Mouse (Mus musculus): ENCODE data around the gene Myh3.
"Not testable (repeated sequence)": the region's sequence is repeated elsewhere in the genome, so short reads cannot be mapped to it uniquely, and the experiment has no call there.

Myh3 gene

DNA sequence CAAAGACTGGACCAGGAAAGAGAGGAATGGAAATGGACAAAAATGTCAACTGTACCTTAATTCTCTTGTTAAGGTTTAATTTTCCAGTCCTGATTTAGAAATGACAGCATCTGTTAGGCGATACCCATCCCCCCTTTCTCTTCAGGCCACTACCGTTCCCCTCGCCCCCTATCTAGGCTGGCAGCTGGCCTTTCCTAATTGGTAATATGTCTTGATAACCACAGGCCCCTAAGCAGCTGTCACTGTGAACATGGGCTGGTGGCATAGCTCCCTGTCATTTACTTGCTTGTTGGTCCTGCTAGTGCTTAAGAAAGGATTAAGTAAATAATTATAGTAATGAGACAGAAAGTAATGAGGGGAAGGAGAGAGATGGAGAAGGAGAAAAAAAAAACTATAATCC is 665 bp upstream of the Myh3 start:
- ATAC-seq (ENCODE audit: low TSS enrichment): no peak

- ATAC-seq (ENCODE audit: low TSS enrichment): no peak
These were observed 788 bp downstream of the Myh3 start for GRCm38 (mm10) chr11:67078888-67079287.

DNA sequence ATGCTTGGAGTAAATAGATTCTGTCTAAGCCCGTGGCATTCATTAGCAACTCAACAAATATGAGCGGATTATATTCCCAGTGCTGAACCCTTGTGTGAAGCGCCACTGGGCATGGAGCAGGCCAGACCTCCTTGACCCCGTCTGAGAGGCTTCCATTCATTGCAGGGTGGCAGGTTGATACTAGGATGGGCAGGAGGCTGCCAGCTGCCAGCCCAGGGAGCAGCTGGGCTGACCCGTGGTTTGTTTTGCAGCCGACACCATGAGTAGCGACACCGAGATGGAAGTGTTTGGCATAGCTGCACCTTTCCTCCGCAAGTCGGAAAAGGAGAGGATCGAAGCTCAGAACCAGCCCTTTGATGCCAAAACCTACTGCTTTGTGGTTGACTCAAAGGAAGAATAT is 1.6 kb downstream of the Myh3 start:
- no peak for ATAC-seq (ENCODE audit: low TSS enrichment)

DNA sequence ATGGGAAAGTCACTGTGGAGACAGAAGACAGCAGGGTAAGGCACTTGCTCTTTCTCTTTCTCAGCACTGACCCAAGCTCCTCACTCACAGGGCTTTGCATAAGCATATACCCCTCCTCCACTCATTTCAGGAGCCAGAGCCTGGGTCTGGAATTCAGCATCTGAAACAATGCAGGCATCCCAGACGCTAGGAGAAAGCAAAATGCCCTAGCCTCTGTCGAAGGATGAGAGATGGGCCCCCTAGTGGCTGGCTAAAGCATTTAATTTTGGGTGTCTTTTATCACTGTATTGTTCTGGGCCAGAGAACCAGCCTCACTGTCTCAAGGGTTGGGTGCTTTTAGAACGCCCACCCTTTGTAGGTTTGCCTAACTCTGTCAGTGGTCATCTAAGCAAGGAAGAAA is 2.1 kb downstream of the Myh3 start:
- ATAC-seq (ENCODE audit: low TSS enrichment): peak; percentile 91

DNA sequence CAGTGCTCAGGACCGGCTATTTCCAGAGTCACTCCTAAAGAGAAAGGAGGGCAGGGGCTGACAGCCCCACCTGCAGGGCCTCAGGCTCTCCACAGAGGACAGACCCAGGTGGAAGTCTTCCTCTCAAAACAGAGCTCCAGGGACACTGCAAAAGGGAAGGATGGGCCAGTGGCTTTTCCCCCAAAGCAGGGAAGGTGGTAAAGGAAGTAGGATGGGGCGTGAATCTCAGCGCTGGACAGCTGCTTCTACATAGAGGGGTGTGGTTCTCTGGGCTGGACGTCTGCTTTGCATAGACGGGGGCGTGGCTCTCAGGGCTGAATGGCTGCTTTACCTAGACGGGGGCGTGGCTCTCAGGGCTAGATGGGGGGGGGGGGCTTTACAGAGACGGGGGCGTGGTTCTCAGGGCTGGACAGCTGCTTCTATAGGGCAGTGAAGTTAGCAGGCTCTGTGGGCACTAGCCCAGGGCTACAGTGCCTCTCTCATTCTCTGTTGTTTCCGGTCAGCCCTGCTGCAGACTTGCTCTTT is 3.1 kb downstream of the Myh3 start:
- ATAC-seq (ENCODE audit: low TSS enrichment): no peak

GRCm38 (mm10) chr11:67082188-67082587 is 4.1 kb downstream of the Myh3 start:
- ATAC-seq (ENCODE audit: low TSS enrichment): no peak

- ATAC-seq (ENCODE audit: low TSS enrichment): no peak
These were observed 4.7 kb downstream of the Myh3 start for GRCm38 (mm10) chr11:67082793-67083192.

GRCm38 (mm10) chr11:67083239-67083638 is 5.1 kb downstream of the Myh3 start:
- ATAC-seq (ENCODE audit: low TSS enrichment): no peak

- ATAC-seq (ENCODE audit: low TSS enrichment): no peak
These were observed 5.7 kb downstream of the Myh3 start for GRCm38 (mm10) chr11:67083712-67084340.

GRCm38 (mm10) chr11:67085489-67085888 is 7.4 kb downstream of the Myh3 start:
- peak; percentile 89 for ATAC-seq (ENCODE audit: low TSS enrichment)

GRCm38 (mm10) chr11:67086467-67087164 is 8.5 kb downstream of the Myh3 start:
- ATAC-seq (ENCODE audit: low TSS enrichment): no peak

GRCm38 (mm10) chr11:67087225-67087624 is 9.1 kb downstream of the Myh3 start:
- no peak for ATAC-seq (ENCODE audit: low TSS enrichment)

DNA sequence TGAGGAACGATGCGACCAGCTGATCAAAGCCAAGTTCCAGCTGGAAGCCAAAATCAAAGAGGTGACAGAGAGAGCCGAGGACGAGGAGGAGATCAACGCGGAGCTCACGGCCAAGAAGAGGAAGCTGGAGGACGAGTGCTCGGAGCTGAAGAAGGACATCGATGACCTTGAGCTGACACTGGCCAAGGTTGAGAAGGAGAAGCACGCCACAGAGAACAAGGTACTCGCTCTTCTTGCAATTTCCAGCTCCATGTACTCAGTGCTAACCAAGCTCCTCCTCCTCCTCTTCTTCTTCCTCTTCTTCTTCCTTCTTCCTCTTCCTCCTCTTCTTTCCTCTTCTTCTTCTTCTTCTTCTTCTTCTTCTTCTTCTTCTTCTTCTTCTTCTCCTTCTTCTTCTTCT is 14.3 kb downstream of the Myh3 start:
- not testable (repeated sequence) for ATAC-seq (ENCODE audit: low TSS enrichment)

DNA sequence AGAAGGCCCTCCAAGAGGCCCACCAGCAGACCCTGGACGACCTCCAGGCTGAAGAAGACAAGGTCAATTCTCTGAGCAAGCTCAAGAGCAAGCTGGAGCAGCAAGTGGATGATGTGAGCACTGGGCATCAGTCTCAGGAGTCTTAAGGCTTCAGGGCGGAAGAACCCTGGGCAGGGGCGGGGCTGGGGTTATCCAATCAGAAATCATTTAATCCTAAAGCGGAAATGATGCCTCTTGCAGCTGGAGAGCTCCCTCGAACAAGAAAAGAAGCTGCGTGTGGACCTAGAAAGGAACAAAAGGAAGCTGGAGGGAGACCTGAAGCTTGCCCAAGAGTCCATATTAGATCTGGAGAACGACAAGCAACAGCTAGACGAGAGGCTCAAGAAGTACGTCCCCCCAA is 15.1 kb downstream of the Myh3 start:
- no peak for ATAC-seq (ENCODE audit: low TSS enrichment)

DNA sequence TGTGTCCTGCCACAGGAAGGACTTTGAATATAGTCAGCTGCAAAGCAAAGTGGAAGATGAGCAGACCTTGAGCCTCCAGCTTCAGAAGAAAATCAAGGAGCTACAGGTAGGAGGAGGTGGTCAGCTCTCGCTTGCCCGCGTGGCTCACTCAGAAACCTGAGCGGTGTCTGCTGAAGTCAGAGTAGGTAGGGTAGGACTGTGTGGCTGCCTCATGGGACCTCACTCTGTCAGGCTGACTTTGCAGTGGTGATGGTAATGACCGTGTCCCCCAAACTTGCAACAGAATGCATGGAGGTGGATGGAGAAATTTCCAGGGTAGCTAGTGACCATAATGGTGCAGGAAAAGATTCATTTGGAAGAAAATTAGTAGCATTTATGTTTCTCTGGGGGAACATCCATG is 15.6 kb downstream of the Myh3 start:
- ATAC-seq (ENCODE audit: low TSS enrichment): no peak

DNA sequence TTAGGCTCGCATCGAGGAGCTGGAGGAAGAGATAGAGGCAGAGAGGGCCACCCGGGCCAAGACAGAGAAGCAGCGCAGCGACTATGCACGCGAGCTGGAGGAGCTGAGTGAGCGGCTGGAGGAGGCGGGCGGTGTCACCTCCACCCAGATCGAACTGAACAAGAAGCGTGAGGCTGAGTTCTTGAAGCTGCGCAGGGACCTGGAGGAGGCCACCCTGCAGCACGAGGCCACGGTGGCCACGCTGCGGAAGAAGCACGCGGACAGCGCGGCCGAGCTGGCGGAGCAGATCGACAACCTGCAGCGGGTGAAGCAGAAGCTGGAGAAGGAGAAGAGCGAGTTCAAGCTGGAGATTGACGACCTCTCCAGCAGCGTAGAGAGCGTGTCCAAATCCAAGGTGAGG is 16.4 kb downstream of the Myh3 start:
- ATAC-seq (ENCODE audit: low TSS enrichment): no peak

GRCm38 (mm10) chr11:67097709-67098108 is 19.6 kb downstream of the Myh3 start:
- ATAC-seq (ENCODE audit: low TSS enrichment): no peak

DNA sequence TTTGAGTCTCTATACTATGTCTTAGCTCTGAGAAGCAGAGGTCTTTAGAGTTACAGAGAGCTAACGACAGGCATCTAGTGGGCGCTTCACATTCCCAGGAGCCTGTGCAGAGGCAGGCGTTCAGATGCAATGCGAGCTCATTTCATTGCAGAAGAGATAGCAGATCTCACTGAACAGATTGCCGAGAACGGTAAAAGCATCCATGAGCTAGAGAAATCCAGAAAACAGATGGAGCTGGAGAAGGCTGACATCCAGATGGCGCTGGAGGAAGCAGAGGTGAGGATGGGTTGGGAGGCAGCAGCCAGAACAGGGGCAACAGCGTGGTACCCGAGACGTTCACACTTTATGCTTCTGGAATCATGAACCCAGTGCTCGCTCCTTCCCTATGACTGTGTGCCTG is 20.3 kb downstream of the Myh3 start:
- peak; percentile 88 for ATAC-seq (ENCODE audit: low TSS enrichment)

- no peak for ATAC-seq (ENCODE audit: low TSS enrichment)
These were observed 21.1 kb downstream of the Myh3 start for GRCm38 (mm10) chr11:67099241-67099640.

DNA sequence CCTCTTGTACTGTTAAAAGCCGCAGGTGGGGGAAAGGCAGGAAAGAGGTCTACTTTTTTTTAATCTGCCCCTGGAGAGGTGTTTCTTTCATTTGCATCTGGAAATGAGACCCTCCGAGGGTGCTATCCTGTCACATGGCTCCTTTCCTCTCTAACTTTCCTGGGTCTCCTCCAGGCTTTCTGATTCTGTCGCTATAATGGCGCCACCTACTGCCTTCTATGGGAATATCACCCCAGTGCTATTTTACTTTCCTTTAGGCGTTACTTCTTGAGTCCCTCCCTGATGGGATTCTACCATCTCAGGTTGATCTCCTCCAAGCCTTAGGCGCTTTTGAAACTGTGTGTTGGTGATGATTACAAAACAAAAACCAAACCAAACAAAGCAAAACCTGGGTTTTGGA is 22.1 kb downstream of the Myh3 start:
- ATAC-seq (ENCODE audit: low TSS enrichment): no peak

GRCm38 (mm10) chr11:67101713-67102112 is 23.6 kb downstream of the Myh3 start:
- ATAC-seq (ENCODE audit: low TSS enrichment): peak; percentile 39; the same call in 1 of the 2 replicates

DNA sequence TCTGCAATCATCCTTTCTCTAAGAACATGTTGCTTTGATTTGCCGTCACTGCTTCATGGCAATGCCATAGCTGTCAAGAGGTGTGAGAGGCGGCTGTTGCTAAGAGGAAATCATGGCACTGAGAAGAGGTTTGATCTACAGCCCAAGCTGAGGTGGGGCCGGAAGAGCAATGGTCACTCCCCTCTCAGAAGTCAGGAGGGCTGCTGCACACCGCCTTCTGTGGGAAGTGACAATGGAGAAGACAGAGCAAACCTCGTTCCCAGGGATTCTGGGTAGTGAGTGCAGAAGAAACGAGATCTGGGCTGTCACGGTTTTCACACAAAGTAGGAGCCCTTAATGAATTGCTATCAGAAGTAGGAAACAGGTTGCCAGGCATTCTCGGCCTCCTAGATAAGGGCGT is 25.2 kb downstream of the Myh3 start:
- ATAC-seq (ENCODE audit: low TSS enrichment): no peak

DNA sequence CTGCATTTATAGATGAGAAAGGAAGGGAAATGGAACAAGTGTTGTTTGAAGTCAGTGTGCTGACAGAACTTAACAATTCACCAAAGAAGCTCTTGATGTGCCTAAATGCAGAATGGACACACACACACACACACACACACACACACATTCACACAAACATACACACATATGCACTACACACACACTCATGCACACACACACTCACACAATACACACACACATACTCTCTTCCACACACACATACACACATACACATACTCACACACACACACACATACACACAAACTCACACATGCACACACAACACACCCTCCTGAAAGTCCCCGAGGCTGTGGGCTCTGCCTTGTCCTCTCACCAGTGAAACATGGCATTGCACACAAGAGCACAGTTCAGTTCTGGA is 26.1 kb downstream of the Myh3 start:
- no peak for ATAC-seq (ENCODE audit: low TSS enrichment)

DNA sequence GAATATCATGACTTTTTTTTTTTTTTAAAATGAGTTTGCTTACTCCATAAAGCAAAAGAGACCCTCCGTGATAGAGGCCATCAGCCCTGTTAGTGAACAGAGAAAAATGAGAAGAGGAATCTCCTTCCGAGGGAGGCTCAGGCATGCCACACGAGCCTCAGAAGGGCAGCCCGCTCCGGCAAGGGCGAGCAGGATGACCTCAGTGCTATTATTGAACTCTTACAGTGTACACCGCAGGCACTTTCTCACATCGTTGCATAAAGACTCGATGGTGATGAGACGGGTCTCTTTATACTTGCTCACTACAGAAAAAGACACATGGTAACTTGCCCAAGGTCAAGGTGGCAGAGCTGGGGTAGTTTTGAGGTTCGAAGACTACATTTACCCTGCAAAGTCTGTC is 26.6 kb downstream of the Myh3 start:
- no peak for ATAC-seq (ENCODE audit: low TSS enrichment)

Measured in frontal cortex, adult (tissue).